Mouse (Mus musculus) adrenal gland (tissue): ENCODE results near the gene Zfp940.

Source experiments
- intact Hi-C: fragments of 180-260 bp; cut with DNase I; formaldehyde crosslinking; loops from one replicate; pipeline ENCODE4 v1.15.1; 2025

Gene Zfp940

GRCm38 (mm10) chr7:29814381-29814780 lies 39.1 kb downstream of the Zfp940 start:
- intact Hi-C loops, result no loop called here

GRCm38 (mm10) chr7:29812244-29812643 lies 41.2 kb downstream of the Zfp940 start:
- intact Hi-C loops, result no loop called here

GRCm38 (mm10) chr7:29807046-29807445 lies 46.4 kb downstream of the Zfp940 start:
- intact Hi-C loops, result no loop called here

DNA sequence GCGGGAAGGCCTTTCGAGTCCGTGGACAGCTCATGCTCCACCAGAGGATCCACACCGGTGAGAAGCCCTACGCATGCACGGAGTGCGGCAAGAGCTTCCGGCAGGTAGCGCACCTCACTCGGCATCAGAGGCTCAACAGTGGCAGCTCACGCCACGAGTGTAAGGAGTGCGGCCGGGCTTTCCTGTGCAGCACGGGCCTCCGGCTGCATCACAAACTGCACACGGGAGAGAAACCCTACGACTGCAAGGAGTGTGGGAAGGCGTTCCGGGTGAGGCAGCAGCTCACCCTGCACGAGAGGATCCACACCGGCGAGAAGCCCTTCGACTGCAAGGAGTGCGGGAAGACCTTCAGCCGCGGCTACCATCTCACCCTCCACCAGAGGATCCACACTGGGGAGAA lies 60.6 kb downstream of the Zfp940 start:
- intact Hi-C loops, result no loop called here

DNA sequence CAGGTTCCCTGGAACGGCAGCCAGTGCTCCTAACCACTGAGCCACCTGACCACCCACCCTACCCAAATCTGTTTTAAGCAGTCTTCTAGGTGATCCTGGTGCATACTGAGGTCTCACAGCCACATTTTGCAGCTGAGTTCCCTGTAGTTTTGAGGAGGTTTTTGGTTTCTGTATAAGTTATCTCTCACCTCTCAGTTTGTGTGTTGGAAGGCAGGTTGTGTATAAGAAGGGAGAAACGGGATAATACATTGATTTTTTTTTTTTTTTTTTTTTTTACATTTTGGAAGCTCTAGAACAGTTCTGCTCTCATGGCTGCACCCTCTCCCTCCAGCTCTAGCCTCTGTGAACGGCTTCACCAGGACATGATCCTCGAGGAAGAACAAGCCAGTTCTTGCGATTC lies 67.6 kb downstream of the Zfp940 start:
- intact Hi-C loops, result no loop called here

- intact Hi-C loops, result no loop called here
Measured at GRCm38 (mm10) chr7:29785023-29785422, 68.4 kb downstream of the Zfp940 start.

DNA sequence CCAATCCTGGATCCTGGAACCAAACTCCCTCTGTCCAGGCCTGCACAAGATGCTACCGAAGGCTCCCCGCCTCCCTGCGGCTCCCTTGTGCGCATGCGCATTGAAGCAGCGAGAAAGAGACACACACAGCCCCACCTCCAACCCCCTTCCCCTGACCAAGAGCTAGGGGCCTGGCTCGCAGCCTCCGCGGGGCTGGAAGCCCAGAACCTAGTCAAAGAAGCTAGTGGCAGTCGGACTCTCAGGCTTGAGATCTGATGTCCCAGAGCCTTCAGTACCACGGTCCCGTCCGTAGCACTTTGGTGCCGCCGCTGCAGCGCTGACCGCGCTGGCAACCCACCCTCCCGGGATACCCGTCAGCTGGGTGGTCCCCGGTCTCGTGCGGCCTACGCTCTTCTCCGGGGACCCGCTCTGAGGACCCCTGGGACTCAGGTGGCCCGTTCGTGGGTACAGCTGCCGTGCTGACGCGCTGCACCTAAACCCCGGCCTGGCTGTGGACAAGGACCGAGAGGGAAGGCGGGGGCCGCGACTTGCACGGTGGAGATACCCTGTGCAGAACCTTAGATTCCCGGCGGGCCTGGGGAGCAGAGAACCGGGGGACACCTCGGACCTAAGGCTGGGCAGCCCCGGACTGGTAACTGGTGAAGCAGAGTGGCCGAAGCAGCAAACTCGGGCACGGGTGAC lies 69.5 kb downstream of the Zfp940 start, which contains the start of gene Zfp30:
TSS of gene Zfp30 (plus strand) at position 128 of the 681 bp plus-strand sequence.
- intact Hi-C loops, result no loop called here
